Mouse (Mus musculus) CH12.LX (cell line): ENCODE data around the gene Hdac9. TPM values are rescaled to one million over a fixed set of nuclear protein-coding genes. Genes with fewer than 3 reads are reported as not detected.

Experiments
- DNase-seq: peaks from one replicate; pipeline ENCODE4 v3.0.0-alpha.2; 2013; ENCODE audit errors: extremely low read depth
- H3K27ac ChIP-seq: 2 replicates; pipeline ENCODE4 v1.5.1; 2012; ENCODE audit warnings: low read depth, mild to moderate bottlenecking, control low read depth, moderate library complexity; ENCODE audit not compliant: insufficient read depth
- H3K27me3 ChIP-seq: replicated peaks from 2 replicates; pipeline ENCODE3; 2012; ENCODE audit warnings: inconsistent platforms
- H3K36me3 ChIP-seq, 2 experiments: replicated peaks in 1 of 2; 2 replicates each; pipeline versions ENCODE3 to v1.6.1; 2012; ENCODE audit warnings: inconsistent platforms in 1 of 2, low read length in 1 of 2, mild to moderate bottlenecking in 1 of 2, mixed read lengths in 1 of 2, moderate library complexity in 1 of 2; ENCODE audit not compliant: control insufficient read depth in 1 of 2, insufficient read depth in 1 of 2
- H3K4me1 ChIP-seq, 2 experiments: 2 replicates each; pipeline ENCODE4 v1.6.1; 2012; ENCODE audit warnings: inconsistent platforms in 1 of 2, moderate library complexity in 1 of 2; ENCODE audit not compliant: insufficient read depth in 2 of 2, control insufficient read depth in 1 of 2
- H3K4me2 ChIP-seq: 2 replicates; pipeline ENCODE4 v1.6.1; 2012; ENCODE audit warnings: low read depth, mild to moderate bottlenecking, control low read depth; ENCODE audit not compliant: poor library complexity, insufficient read depth, severe bottlenecking
- H3K4me3 ChIP-seq, 3 experiments: fragments of 150-350 bp in 1 of 3; sonication (generic) in 1 of 3; replicated peaks in 1 of 3; 2 replicates each; pipeline versions ENCODE3 to v1.5.1; 2011 to 2012; ENCODE audit warnings: low read depth in 2 of 3, low read length in 2 of 3, mild to moderate bottlenecking in 2 of 3, moderate library complexity in 2 of 3, control low read depth in 1 of 3, improper control_type of control experiment in 1 of 3, inconsistent platforms in 1 of 3, mixed read lengths in 1 of 3; ENCODE audit not compliant: poor library complexity in 1 of 3
- H3K79me2 ChIP-seq: replicated peaks from 2 replicates; pipeline ENCODE4 v1.6.1; 2012; ENCODE audit warnings: mild to moderate bottlenecking, moderate library complexity; ENCODE audit not compliant: control insufficient read depth, poor library complexity, insufficient read depth, severe bottlenecking; ENCODE audit errors: extremely low read depth
- H3K9ac ChIP-seq: 2 replicates; pipeline ENCODE4 v1.6.1; 2012; ENCODE audit warnings: low read depth, mild to moderate bottlenecking, control low read depth, moderate library complexity; ENCODE audit not compliant: insufficient read depth
- H3K9me3 ChIP-seq: replicated peaks from 2 replicates; pipeline ENCODE3; 2012; ENCODE audit warnings: low read length, inconsistent platforms, mixed read lengths
- BHLHE40 ChIP-seq: IDR thresholded peaks from 2 replicates; pipeline ENCODE4 v1.6.1; 2011; ENCODE audit warnings: mild to moderate bottlenecking, low read depth, low read length, improper control_type of control experiment
- CHD2 ChIP-seq: IDR thresholded peaks from 2 replicates; pipeline ENCODE4 v1.6.1; 2011; ENCODE audit warnings: low read length, improper control_type of control experiment
- EP300 ChIP-seq: IDR thresholded peaks from 2 replicates; pipeline ENCODE4 v1.6.1; 2011; ENCODE audit warnings: low read length, improper control_type of control experiment
- IRF4 ChIP-seq: IDR thresholded peaks from 2 replicates; pipeline ENCODE4 v1.6.1; 2014; ENCODE audit warnings: low read depth, mild to moderate bottlenecking, inconsistent platforms, low read length, improper control_type of control experiment
- JUN ChIP-seq: IDR thresholded peaks from 2 replicates; pipeline ENCODE4 v1.6.1; 2011; ENCODE audit warnings: low read depth, mild to moderate bottlenecking, low read length, improper control_type of control experiment, moderate library complexity; ENCODE audit not compliant: insufficient read depth
- JUND ChIP-seq: conservative IDR thresholded peaks from 2 replicates; pipeline ENCODE4 v1.6.1; 2011; ENCODE audit warnings: low read depth, low read length, improper control_type of control experiment
- KAT2A ChIP-seq: IDR thresholded peaks from 2 replicates; pipeline ENCODE4 v1.6.1; 2012; ENCODE audit warnings: low read length, improper control_type of control experiment, inconsistent platforms; ENCODE audit not compliant: insufficient replicate concordance
- MXI1 ChIP-seq: IDR thresholded peaks from 2 replicates; pipeline ENCODE4 v1.6.1; 2011; ENCODE audit warnings: mild to moderate bottlenecking, low read depth, low read length, improper control_type of control experiment
- NRF1 ChIP-seq: IDR thresholded peaks from 2 replicates; pipeline ENCODE4 v1.6.1; 2014; ENCODE audit warnings: low read depth, mild to moderate bottlenecking, inconsistent platforms, low read length, improper control_type of control experiment, moderate library complexity
- POLR2AphosphoS2 ChIP-seq: IDR thresholded peaks from 2 replicates; pipeline ENCODE4 v1.6.1; 2011; ENCODE audit warnings: low read depth, low read length, improper control_type of control experiment
- RAD21 ChIP-seq: IDR thresholded peaks from 2 replicates; pipeline ENCODE4 v1.6.1; 2011; ENCODE audit warnings: low read depth, mild to moderate bottlenecking, low read length, improper control_type of control experiment, moderate library complexity
- SIN3A ChIP-seq: IDR thresholded peaks from 2 replicates; pipeline ENCODE4 v1.6.1; 2012; ENCODE audit warnings: low read length, improper control_type of control experiment, inconsistent platforms
- SMC3 ChIP-seq: IDR thresholded peaks from 2 replicates; pipeline ENCODE4 v1.6.1; 2011; ENCODE audit warnings: low read depth, low read length, improper control_type of control experiment
- TBP ChIP-seq: conservative IDR thresholded peaks from 2 replicates; pipeline ENCODE4 v1.6.1; 2011; ENCODE audit warnings: low read depth, low read length, improper control_type of control experiment
- TCF12 ChIP-seq: IDR thresholded peaks from 2 replicates; pipeline ENCODE4 v1.6.1; 2014; ENCODE audit warnings: low read depth, mild to moderate bottlenecking, inconsistent platforms, low read length, improper control_type of control experiment
- USF1 ChIP-seq: IDR thresholded peaks from 2 replicates; pipeline ENCODE4 v1.6.1; 2014; ENCODE audit warnings: low read depth, mild to moderate bottlenecking, inconsistent platforms, low read length, improper control_type of control experiment
- ZMIZ1 ChIP-seq: IDR thresholded peaks from 2 replicates; pipeline ENCODE4 v1.6.1; 2012; ENCODE audit warnings: low read depth, mild to moderate bottlenecking, inconsistent platforms, low read length, improper control_type of control experiment
- ZNF384 ChIP-seq: IDR thresholded peaks from 2 replicates; pipeline ENCODE4 v1.6.1; 2012; ENCODE audit warnings: low read depth, low read length, improper control_type of control experiment, inconsistent platforms
- dilution Hi-C: fragments of 300-500 bp; cut with MboI; formaldehyde crosslinking; loops from 2 replicates; pipeline ENCODE4 v1.14.3; 2020; ENCODE audit warnings: low sequenced_read_pairs; ENCODE audit not compliant: extremely low pct_unique_long_range_greater_than_20kb, extremely low pct_ligation_motif_present
- in situ Hi-C: fragments of 300-500 bp; cut with MboI; formaldehyde crosslinking; loops from 3 replicates; pipeline ENCODE4 v1.14.3; 2019; ENCODE audit warnings: low sequenced_read_pairs, low pct_ligation_motif_present, low pct_unique_long_range_greater_than_20kb, mixed read lengths
- polyA plus RNA-seq: library from polyadenylated mRNA; unstranded; fragments of >175 nt; gene quantifications from 2 replicates; pipeline ENCODE4 v1.2.1, GENCODE M21; 2012; ENCODE audit warnings: low read depth; ENCODE audit not compliant: insufficient read length
- total RNA-seq, 2 experiments: library from RNA; depleted of rRNA; stranded (reverse); fragments of 300-350 nt in 1 of 2; fragments of >200 nt in 1 of 2; gene quantifications; 2 replicates each; pipeline ENCODE4 v1.2.3; 2012 to 2014

Hdac9 gene
- total and polyA plus RNA-seq, 3 experiments = 0.04 to 0.38 (median 0.17) TPM

- H3K4me2 ChIP-seq = no peak overlapping the region
- H3K36me3 ChIP-seq = no peaks in the 10 kb centered on the region
- no peak overlapping the region for H3K9ac ChIP-seq
- no peaks in the 10 kb centered on the region for H3K27me3 ChIP-seq
- in situ Hi-C loops (no loop called here), dilution Hi-C loops (no loop called here)
- no peak overlapping the region for H3K27ac ChIP-seq
- H3K9me3 ChIP-seq = no peaks in the 10 kb centered on the region
- H3K4me3 ChIP-seq = no peak overlapping the region
- TF ChIP-seq TCF12 = no peak
- no peak for TF ChIP-seq RAD21
- TF ChIP-seq IRF4 = no peak
- no peak for TF ChIP-seq MXI1
- TF ChIP-seq CHD2 = no peak
- no peak for DNase-seq
- no peaks in the 10 kb centered on the region for H3K4me1 ChIP-seq
- no peaks in the 10 kb centered on the region for H3K79me2 ChIP-seq
Measured at GRCm38 (mm10) chr12:34284396-34284795, 632.5 kb downstream of the Hdac9 start.

GRCm38 (mm10) chr12:34278822-34279221 is 638.1 kb downstream of the Hdac9 start:
- H3K4me2 ChIP-seq = no peak overlapping the region
- H3K9ac ChIP-seq = no peak overlapping the region
- in situ Hi-C loops (no loop called here), dilution Hi-C loops (no loop called here)
- no peaks in the 10 kb centered on the region for H3K36me3 ChIP-seq
- no peak overlapping the region for H3K4me3 ChIP-seq
- H3K27ac ChIP-seq = no peak overlapping the region
- no peaks in the 10 kb centered on the region for H3K79me2 ChIP-seq
- H3K27me3 ChIP-seq = no peaks in the 10 kb centered on the region
- TF ChIP-seq ZNF384 (no peak), NRF1 (no peak), POLR2AphosphoS2 (no peak), USF1 (no peak), JUN (no peak), RAD21 (no peak), IRF4 (no peak), SIN3A (no peak), CHD2 (no peak), KAT2A (no peak), BHLHE40 (no peak), JUND (no peak), TBP (no peak), ZMIZ1 (no peak), EP300 (no peak), TCF12 (no peak), SMC3 (no peak)
- H3K9me3 ChIP-seq = no peaks in the 10 kb centered on the region
- no peaks in the 10 kb centered on the region for H3K4me1 ChIP-seq
- DNase-seq = no peak
